Mouse (Mus musculus) small intestine, adult 2 months (tissue): ENCODE measurements around the gene Lemd1.

Experiments
- CTCF ChIP-seq: fragments of 200-500 bp; IDR thresholded peaks from 2 replicates; pipeline ENCODE4 v1.5.1; 2012; ENCODE audit warnings: low read depth, mild to moderate bottlenecking, control low read depth, inconsistent platforms, low read length, moderate library complexity, mixed read lengths; ENCODE audit not compliant: insufficient replicate concordance, insufficient read length; ENCODE audit errors: extremely low read depth
- POLR2A ChIP-seq: fragments of 200-500 bp; IDR thresholded peaks from 2 replicates; pipeline ENCODE4 v1.6.1; 2012; ENCODE audit warnings: low read depth, mild to moderate bottlenecking, control low read depth, inconsistent platforms, low read length, moderate library complexity

GRCm38 (mm10) chr1:132150817-132151601, 40.2 kb upstream of the Lemd1 start:
- TF ChIP-seq POLR2A (no peak), CTCF (no peak)
